20 mouse cellular contexts compared by ENCODE assay signal in genomic region chr3:50607736-50608135, GRCm38 (mm10).
DNase-seq lines count a peak whose midpoint lies in the region; ATAC-seq and TF ChIP-seq lines count a peak whose summit lies in the region.
"Had no signal": no experiment of that assay in that cellular context is flagged by ENCODE, and none has a peak within 500 bp of the region (broad histone marks: within the 10 kb centered on the region; RNA-seq: fewer than 3 reads in every experiment).

No protein-coding gene starts in this region.

- H3K27me3 ChIP-seq in neural tube, embryonic 11.5 days (ENCODE audit: control insufficient read depth, insufficient read depth, low read length), result no peaks in the 10 kb centered on the region
- H3K27me3 ChIP-seq in neural tube, embryonic 15.5 days (replicated peaks), result no peaks in the 10 kb centered on the region
- no peaks in the 10 kb centered on the region for H3K27me3 ChIP-seq in forebrain, postnatal 0 days (ENCODE audit: insufficient read depth, low read length)
- H3K27me3 ChIP-seq: neural tube, embryonic 12.5 days; stomach, embryonic 15.5 days had no signal

- no peaks in the 10 kb centered on the region for H3K9me3 ChIP-seq in neural tube, embryonic 11.5 days (ENCODE audit: control insufficient read depth, low read length)
- no peaks in the 10 kb centered on the region for H3K9me3 ChIP-seq in neural tube, embryonic 15.5 days (replicated peaks)
- no peaks in the 10 kb centered on the region for H3K9me3 ChIP-seq in forebrain, postnatal 0 days (ENCODE audit: low read length)
- H3K9me3 ChIP-seq: embryonic facial prominence, embryonic 10.5 days; G1E; heart, embryonic 10.5 days; neural tube, embryonic 12.5 days; stomach, embryonic 15.5 days had no signal

- no peak overlapping the region for H3K4me3 ChIP-seq in neural tube, embryonic 11.5 days (ENCODE audit: low read depth, low read length)
- no peak overlapping the region for H3K4me3 ChIP-seq in neural tube, embryonic 15.5 days (replicated peaks)
- no peak overlapping the region for H3K4me3 ChIP-seq in macrophage (ENCODE audit: inconsistent target)
- no peak overlapping the region for H3K4me3 ChIP-seq in forebrain, postnatal 0 days (ENCODE audit: low read depth, low read length)
- H3K4me3 ChIP-seq: embryonic facial prominence, embryonic 10.5 days; heart, embryonic 10.5 days; neural tube, embryonic 12.5 days; stomach, embryonic 15.5 days had no signal

- H3K36me3 ChIP-seq in neural tube, embryonic 11.5 days (ENCODE audit: control insufficient read depth, insufficient read depth, low read length), result no peaks in the 10 kb centered on the region
- H3K36me3 ChIP-seq in neural tube, embryonic 15.5 days, result no peaks in the 10 kb centered on the region
- H3K36me3 ChIP-seq in macrophage (ENCODE audit: inconsistent target), result no peaks in the 10 kb centered on the region
- no peaks in the 10 kb centered on the region for H3K36me3 ChIP-seq in forebrain, postnatal 0 days (ENCODE audit: insufficient read depth)
- H3K36me3 ChIP-seq: embryonic facial prominence, embryonic 10.5 days; G1E; heart, embryonic 10.5 days; neural tube, embryonic 12.5 days; stomach, embryonic 15.5 days had no signal

- no peak overlapping the region for H3K27ac ChIP-seq in neural tube, embryonic 11.5 days (ENCODE audit: low read depth, low read length)
- no peak overlapping the region for H3K27ac ChIP-seq in neural tube, embryonic 15.5 days (replicated peaks)
- H3K27ac ChIP-seq in macrophage, result peak overlapping the region; percentile 35
- no peak overlapping the region for H3K27ac ChIP-seq in forebrain, postnatal 0 days (ENCODE audit: low read depth, low read length)
- H3K27ac ChIP-seq: embryonic facial prominence, embryonic 10.5 days; heart, embryonic 10.5 days; neural tube, embryonic 12.5 days; stomach, embryonic 15.5 days had no signal

- no peaks in the 10 kb centered on the region for H3K79me2 ChIP-seq in macrophage (ENCODE audit: inconsistent target)

- no peak overlapping the region for H3K9ac ChIP-seq in neural tube, embryonic 11.5 days (ENCODE audit: low read length)
- H3K9ac ChIP-seq in neural tube, embryonic 15.5 days (replicated peaks), result no peak overlapping the region
- no peak overlapping the region for H3K9ac ChIP-seq in forebrain, postnatal 0 days
- H3K9ac ChIP-seq: lung, embryonic 14.5 days; neural tube, embryonic 12.5 days; stomach, embryonic 15.5 days had no signal

- WGBS in neural tube, embryonic 11.5 days, result 57% methylated on average over 7 of the region's 7 CpGs
- 71% methylated on average over 7 of the region's 7 CpGs for WGBS in neural tube, embryonic 15.5 days
- 23% methylated on average over 7 of the region's 7 CpGs for whole genome bisulfite sequencing in macrophage (ENCODE audit: missing documents)
- 68% methylated on average over 7 of the region's 7 CpGs for WGBS in forebrain, postnatal 0 days

- peak; percentile 15 to 40 for DNase-seq in adrenal gland, adult (ENCODE audit: inconsistent age in 2 of 2, low spot score in 1 of 2)
- DNase-seq in adrenal gland, adult 18-20 months (ENCODE audit: low spot score in 2 of 2), result no peak
- DNase-seq in neural tube, embryonic 11.5 days (ENCODE audit: low spot score), result peak; percentile 24
- no peak for DNase-seq in thymus, postnatal 0 days (ENCODE audit: low spot score)
- DNase-seq in forebrain, postnatal 0 days, result no peak
- no peak for DNase-seq in gastrocnemius, postnatal 14 days
- DNase-seq: gastrocnemius, postnatal 36 days; kidney, postnatal 14 days; lung, embryonic 14.5 days; right cerebral cortex, postnatal 25 days; thymus, adult 2 months had no signal

- H3K4me2 ChIP-seq in neural tube, embryonic 11.5 days (ENCODE audit: low read depth), result no peak overlapping the region
- H3K4me2 ChIP-seq in neural tube, embryonic 15.5 days, result no peak overlapping the region
- no peak overlapping the region for H3K4me2 ChIP-seq in forebrain, postnatal 0 days (ENCODE audit: low read depth)
- H3K4me2 ChIP-seq: liver, embryonic 11.5 days; lung, embryonic 14.5 days; neural tube, embryonic 12.5 days; stomach, embryonic 15.5 days had no signal

- no peak for ATAC-seq in neural tube, embryonic 11.5 days (ENCODE audit: insufficient read depth, low FRiP score, low TSS enrichment)
- ATAC-seq in neural tube, embryonic 15.5 days (ENCODE audit: low FRiP score), result no peak
- no peak for ATAC-seq in forebrain, postnatal 0 days
- ATAC-seq: forebrain, embryonic 14.5 days had no signal

- no peaks in the 10 kb centered on the region for H3K4me1 ChIP-seq in neural tube, embryonic 11.5 days (ENCODE audit: control insufficient read depth, insufficient read depth, low read length)
- H3K4me1 ChIP-seq in neural tube, embryonic 15.5 days, result no peaks in the 10 kb centered on the region
- H3K4me1 ChIP-seq in forebrain, postnatal 0 days (ENCODE audit: insufficient read depth), result no peaks in the 10 kb centered on the region
- H3K4me1 ChIP-seq: heart, embryonic 10.5 days; neural tube, embryonic 12.5 days; stomach, embryonic 15.5 days had no signal

- no peak for TF ChIP-seq CTCF in forebrain, postnatal 0 days (IDR thresholded peaks at IDR 0.05; ENCODE audit: low read depth)

- intact Hi-C loops in gastrocnemius, postnatal 14 days (cut with DNase I; ENCODE audit: low total_unique reads), result no loop called here

Comparison
In these comparisons a context has a peak if more than half of its experiments do, and no peak if none do; other contexts are left out.
1. DNase-seq: peak in adrenal gland, adult (2 of 2) and neural tube, embryonic 11.5 days (single experiment); none in adrenal gland, adult 18-20 months (0 of 2), thymus, postnatal 0 days (single experiment), forebrain, postnatal 0 days (single experiment) and gastrocnemius, postnatal 14 days (single experiment).